Mouse (Mus musculus) limb, embryonic 13.5 days (tissue): ENCODE measurements around the gene Prlr. TPM values are rescaled to one million over a fixed set of nuclear protein-coding genes. Genes with fewer than 3 reads are reported as not detected.
A peak's percentile ranks its signal among the peaks of the same experiment; 100 is the strongest.

Experiments used
- ATAC-seq: fragments of 200-750 bp; cut with Nextera tagmentation; 2 replicates; pipeline ENCODE4 v1.8.0; 2017; ENCODE audit warnings: low read depth, moderate number of reproducible peaks, moderate TSS enrichment; ENCODE audit not compliant: low FRiP score
- H3K27ac ChIP-seq: fragments of 300-500 bp; sonication (generic); 2 replicates; pipeline ENCODE4 v1.5.1; 2015; ENCODE audit warnings: inconsistent platforms, mild to moderate bottlenecking, moderate library complexity
- H3K27me3 ChIP-seq: fragments of 300-500 bp; sonication (generic); 2 replicates; pipeline ENCODE4 v1.6.1; 2015; ENCODE audit warnings: mild to moderate bottlenecking, inconsistent platforms
- H3K36me3 ChIP-seq: fragments of 300-500 bp; sonication (generic); 2 replicates; pipeline ENCODE4 v1.6.1; 2015; ENCODE audit warnings: inconsistent platforms, mild to moderate bottlenecking, moderate library complexity
- H3K4me1 ChIP-seq: fragments of 300-500 bp; sonication (generic); 2 replicates; pipeline ENCODE4 v1.6.1; 2015; ENCODE audit warnings: inconsistent platforms
- H3K4me2 ChIP-seq: fragments of 300-500 bp; sonication (generic); replicated peaks from 2 replicates; pipeline ENCODE4 v1.6.1; 2015; ENCODE audit warnings: inconsistent platforms, mild to moderate bottlenecking, moderate library complexity
- H3K4me3 ChIP-seq: fragments of 300-500 bp; sonication (generic); 2 replicates; pipeline ENCODE4 v1.5.1; 2015; ENCODE audit warnings: moderate library complexity, mild to moderate bottlenecking, inconsistent platforms
- H3K9ac ChIP-seq: fragments of 300-500 bp; sonication (generic); 2 replicates; pipeline ENCODE4 v1.6.1; 2015; ENCODE audit warnings: mild to moderate bottlenecking, inconsistent platforms
- H3K9me3 ChIP-seq: fragments of 300-500 bp; sonication (generic); 2 replicates; pipeline ENCODE4 v1.6.1; 2016; ENCODE audit warnings: inconsistent platforms
- WGBS: fragments of 180-500 bp; shearing (Covaris S2); methylation state at CpG from one replicate; pipeline ENCODE4 v1.1.7; 2015; 5-methylcytosine and 5-hydroxymethylcytosine counted together
- polyA plus RNA-seq: library from polyadenylated mRNA; unstranded; fragments of >200 nt; fragmentation: Nextera tagmentation; extraction: Ambion mirVana; gene quantifications from 2 replicates; pipeline ENCODE4 v1.2.1, GENCODE M21; 2015

Prlr gene
- polyA plus RNA-seq, 1 experiment from 2014 or later = 1.8 TPM

GRCm38 (mm10) chr15:10358039-10358948, 181.3 kb downstream of the Prlr start, which contains the start of gene Agxt2:
Gene Agxt2, plus strand, starts transcription at chr15:10358532.
- Histone ChIP-seq H3K4me1 (no peaks in the 10 kb centered on the region), H3K36me3 (no peaks in the 10 kb centered on the region), H3K9ac (no peak within 1 kb of the TSS), H3K4me3 (no peak within 1 kb of the TSS), H3K27ac (no peak within 1 kb of the TSS), H3K27me3 (no peaks in the 10 kb centered on the region), H3K4me2 (no peak within 1 kb of the TSS), H3K9me3 (no peaks in the 10 kb centered on the region)
- WGBS = 81% methylated on average over 9 of the region's 9 CpGs
- no peak for ATAC-seq

GRCm38 (mm10) chr15:10366331-10366730, 189.3 kb downstream of the Prlr start:
- Histone ChIP-seq H3K9ac (no peak overlapping the region), H3K4me2 (no peak overlapping the region), H3K27me3 (no peaks in the 10 kb centered on the region), H3K4me3 (no peak overlapping the region), H3K9me3 (no peaks in the 10 kb centered on the region), H3K36me3 (no peaks in the 10 kb centered on the region), H3K4me1 (no peaks in the 10 kb centered on the region), H3K27ac (no peak overlapping the region)
- ATAC-seq = no peak
- WGBS = 85% methylated on average over 2 of the region's 2 CpGs

GRCm38 (mm10) chr15:10375404-10375803, 198.4 kb downstream of the Prlr start:
- no peak overlapping the region for H3K9ac ChIP-seq
- no peak overlapping the region for H3K27ac ChIP-seq
- H3K9me3 ChIP-seq = no peaks in the 10 kb centered on the region
- H3K4me3 ChIP-seq = no peak overlapping the region
- no peaks in the 10 kb centered on the region for H3K27me3 ChIP-seq
- no peak overlapping the region for H3K4me2 ChIP-seq
- WGBS = 82% methylated on average over 3 of the region's 3 CpGs
- no peak for ATAC-seq
- H3K4me1 ChIP-seq = no peaks in the 10 kb centered on the region
- no peaks in the 10 kb centered on the region for H3K36me3 ChIP-seq

GRCm38 (mm10) chr15:10378338-10378959, 201.4 kb downstream of the Prlr start:
- no peak overlapping the region for H3K4me2 ChIP-seq
- WGBS = 44% methylated on average over 4 of the region's 4 CpGs
- ATAC-seq = peak; percentile 48; the same call in 1 of the 2 replicates

GRCm38 (mm10) chr15:10379757-10380458, 202.9 kb downstream of the Prlr start:
- Histone ChIP-seq H3K27me3 (no peaks in the 10 kb centered on the region), H3K9me3 (no peaks in the 10 kb centered on the region), H3K4me2 (no peak overlapping the region), H3K4me1 (no peaks in the 10 kb centered on the region), H3K27ac (no peak overlapping the region), H3K36me3 (no peaks in the 10 kb centered on the region), H3K9ac (no peak overlapping the region), H3K4me3 (no peak overlapping the region)
- no peak for ATAC-seq
- 90% methylated on average over 3 of the region's 3 CpGs for WGBS

More at GRCm38 (mm10) chr15:10378338-10378959, 201.4 kb downstream of the Prlr start:
- Histone ChIP-seq H3K4me1 (no peaks in the 10 kb centered on the region), H3K36me3 (no peaks in the 10 kb centered on the region), H3K27me3 (no peaks in the 10 kb centered on the region), H3K27ac (no peak overlapping the region), H3K4me3 (no peak overlapping the region), H3K9me3 (no peaks in the 10 kb centered on the region), H3K9ac (no peak overlapping the region)

- 70% methylated on average over 2 of the region's 2 CpGs for WGBS
- H3K36me3 ChIP-seq = no peaks in the 10 kb centered on the region
- no peaks in the 10 kb centered on the region for H3K4me1 ChIP-seq
- no peak for ATAC-seq
- no peak overlapping the region for H3K4me3 ChIP-seq
- no peak overlapping the region for H3K4me2 ChIP-seq
- no peak overlapping the region for H3K27ac ChIP-seq
- H3K9me3 ChIP-seq = no peaks in the 10 kb centered on the region
- H3K9ac ChIP-seq = no peak overlapping the region
- H3K27me3 ChIP-seq = no peaks in the 10 kb centered on the region
These were observed 210.2 kb downstream of the Prlr start for GRCm38 (mm10) chr15:10387263-10387662.

Other genes with a start within 250 kb of the Prlr start
- gene Gm21973, start 148.1 kb downstream of the Prlr start, polyA plus RNA-seq = not detected in 2 replicates
- gene Agxt2, start 181.3 kb downstream of the Prlr start, polyA plus RNA-seq = not detected in 2 replicates